In the genomic region with DNA sequence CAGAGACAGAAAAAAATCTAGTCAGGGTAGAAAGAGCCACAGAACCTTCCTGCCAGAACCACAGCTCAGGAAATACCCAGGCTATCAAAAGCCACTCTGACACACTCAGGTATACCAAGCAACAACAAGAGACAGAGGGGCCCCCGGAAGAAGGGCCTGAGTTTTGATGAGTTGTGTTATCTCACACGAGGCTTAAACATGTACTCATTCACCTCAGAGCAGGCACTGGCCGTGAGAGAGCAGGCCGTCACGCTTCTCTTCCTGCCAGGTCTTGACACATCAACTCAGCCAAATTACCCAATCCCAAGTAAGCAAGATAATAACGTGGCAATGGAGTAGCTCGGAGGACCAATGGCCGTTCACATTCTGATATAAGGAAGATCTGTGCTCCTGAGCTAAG, we compare ENCODE assay signal across 16 mouse cellular contexts. TPM values are rescaled to one million over a fixed set of nuclear protein-coding genes. Genes with fewer than 3 reads are reported as not detected.
A peak's percentile ranks its signal among the peaks of the same experiment; 100 is the strongest.
DNase-seq lines count a peak whose midpoint lies in the region; ATAC-seq and TF ChIP-seq lines count a peak whose summit lies in the region.
"Had no signal": no experiment of that assay in that cellular context is flagged by ENCODE, and none has a peak within 500 bp of the region (broad histone marks: within the 10 kb centered on the region; RNA-seq: fewer than 3 reads in every experiment).

No protein-coding gene starts in this region.

- 12% methylated on average over 8 of the region's 8 CpGs for WGBS in thymus, adult 2 months
- 76% methylated on average over 8 of the region's 8 CpGs for WGBS in forebrain, embryonic 16.5 days

- TF ChIP-seq POLR2A in thymus, adult 2 months (IDR thresholded peaks at IDR 0.05; ENCODE audit: control insufficient read depth, extremely low read depth, insufficient read depth, low read length, poor library complexity), result no peak

- no peak overlapping the region for H3K27ac ChIP-seq in thymus, adult 2 months (ENCODE audit: control insufficient read depth, insufficient read depth, low read length)
- H3K27ac ChIP-seq in forebrain, embryonic 16.5 days (ENCODE audit: low read length), result no peak overlapping the region
- H3K27ac ChIP-seq: embryonic facial prominence, embryonic 12.5 days; heart, embryonic 13.5 days; kidney, embryonic 15.5 days; left cerebral cortex, adult 2 months; limb, embryonic 12.5 days had no signal

- no peaks in the 10 kb centered on the region for H3K9me3 ChIP-seq in forebrain, embryonic 16.5 days (ENCODE audit: control insufficient read depth, low read length)
- H3K9me3 ChIP-seq: embryonic facial prominence, embryonic 12.5 days; G1E; heart, embryonic 13.5 days; kidney, embryonic 15.5 days; limb, embryonic 12.5 days had no signal

- peaks cover 15% of the 10 kb centered on the region for H3K4me1 ChIP-seq in thymus, adult 2 months (replicated peaks; ENCODE audit: control insufficient read depth, insufficient read depth, low read length)
- no peaks in the 10 kb centered on the region for H3K4me1 ChIP-seq in forebrain, embryonic 16.5 days (replicated peaks; ENCODE audit: control insufficient read depth, insufficient read depth, low read length)
- H3K4me1 ChIP-seq: embryonic facial prominence, embryonic 12.5 days; kidney, embryonic 15.5 days; limb, embryonic 12.5 days had no signal

- no peak for TF ChIP-seq CTCF in thymus, adult 2 months (IDR thresholded peaks at IDR 0.05; ENCODE audit: borderline replicate concordance, control insufficient read depth, extremely low read depth, insufficient read depth, low read length, poor library complexity)

- ATAC-seq in megakaryocyte, adult 5-6 weeks (ENCODE audit: poor library complexity, severe bottlenecking), result peak; percentile 85
- ATAC-seq in forebrain, embryonic 16.5 days, result no peak

- no peak overlapping the region for H3K9ac ChIP-seq in forebrain, embryonic 16.5 days (replicated peaks; ENCODE audit: low read depth, low read length)
- H3K9ac ChIP-seq: embryonic facial prominence, embryonic 12.5 days; heart, embryonic 13.5 days; kidney, embryonic 15.5 days; limb, embryonic 12.5 days had no signal

- H3K27me3 ChIP-seq in thymus, adult 2 months (ENCODE audit: control insufficient read depth, insufficient read depth, low read length), result no peaks in the 10 kb centered on the region
- H3K27me3 ChIP-seq in forebrain, embryonic 16.5 days (replicated peaks; ENCODE audit: control insufficient read depth, insufficient read depth, low read length), result no peaks in the 10 kb centered on the region
- H3K27me3 ChIP-seq: embryonic facial prominence, embryonic 12.5 days; heart, embryonic 13.5 days; kidney, embryonic 15.5 days; limb, embryonic 12.5 days had no signal

- DNase-seq in adrenal gland, postnatal 10 days, result peak; percentile 36
- no peak for DNase-seq in adrenal gland, postnatal 25 days
- peak; percentile 11 for DNase-seq in thymus, adult 2 months
- no peak for DNase-seq in thymus, postnatal 10 days (ENCODE audit: low spot score in 2 of 2)
- DNase-seq in thymus, postnatal 4 days, result peak; percentile 35
- DNase-seq in cerebellum, postnatal 36 days, result no peak
- DNase-seq: heart, postnatal 4 days; retina, postnatal 1 day had no signal

- H3K4me2 ChIP-seq in forebrain, embryonic 16.5 days (ENCODE audit: low read length), result no peak overlapping the region
- H3K4me2 ChIP-seq: embryonic facial prominence, embryonic 12.5 days; heart, embryonic 13.5 days; kidney, embryonic 15.5 days; limb, embryonic 12.5 days had no signal

- H3K36me3 ChIP-seq in thymus, adult 2 months (ENCODE audit: control insufficient read depth, insufficient read depth, low read length), result no peaks in the 10 kb centered on the region
- no peaks in the 10 kb centered on the region for H3K36me3 ChIP-seq in forebrain, embryonic 16.5 days (ENCODE audit: control insufficient read depth, insufficient read depth)
- H3K36me3 ChIP-seq: embryonic facial prominence, embryonic 12.5 days; G1E; heart, embryonic 13.5 days; kidney, embryonic 15.5 days; limb, embryonic 12.5 days had no signal

- no peak overlapping the region for H3K4me3 ChIP-seq in thymus, adult 2 months (ENCODE audit: control insufficient read depth, insufficient read depth, low read length)
- H3K4me3 ChIP-seq in forebrain, embryonic 16.5 days (replicated peaks; ENCODE audit: low read length), result no peak overlapping the region
- H3K4me3 ChIP-seq: embryonic facial prominence, embryonic 12.5 days; heart, embryonic 13.5 days; kidney, embryonic 15.5 days; left cerebral cortex, adult 2 months; limb, embryonic 12.5 days had no signal

RNA-seq across cellular contexts. Expression of a gene that starts 16.5 kb away (rescaled TPM):
- 1 to 10 TPM; 1.6 to 2.5 TPM for total RNA-seq in adrenal gland, postnatal 10 days (2021)
- total RNA-seq in adrenal gland, postnatal 25 days (2021), result 0.67 TPM in 1 of 2 replicates, not detected in the other
- 0.12 and 0.23 TPM in 2 replicates for polyA plus RNA-seq in thymus, adult 2 months (2012; rRNA removed)
- 0.57 TPM in 1 of 2 replicates, not detected in the other for total RNA-seq in megakaryocyte, adult 5-6 weeks (2015)
- not detected in 2 replicates for total RNA-seq in megakaryocyte, adult 5-6 weeks (2017)
- 1.0 and 1.2 TPM in 2 replicates for polyA plus RNA-seq in forebrain, embryonic 16.5 days (2015; fragmentation: Nextera tagmentation; extraction: Ambion mirVana)
- polyA plus RNA-seq: G1E had no signal

RNA-seq across cellular contexts. Expression of a gene that starts 33.4 kb away (rescaled TPM):
- 10 to 100 TPM; 12.6 to 15.8 TPM for total RNA-seq in adrenal gland, postnatal 10 days (2021)
- total RNA-seq in adrenal gland, postnatal 25 days (2021), result 13.5 and 17.8 TPM in 2 replicates
- 16.6 and 18.9 TPM in 2 replicates for polyA plus RNA-seq in thymus, adult 2 months (2012; rRNA removed)
- total RNA-seq in megakaryocyte, adult 5-6 weeks (2015), result 12.2 TPM in 2 replicates
- 18.2 and 20.9 TPM in 2 replicates for total RNA-seq in megakaryocyte, adult 5-6 weeks (2017)
- 54.4 and 56.7 TPM in 2 replicates for polyA plus RNA-seq in forebrain, embryonic 16.5 days (2015; fragmentation: Nextera tagmentation; extraction: Ambion mirVana)

RNA-seq across cellular contexts. Expression of a gene that starts 33.7 kb away (rescaled TPM):
- total RNA-seq in adrenal gland, postnatal 10 days (2021), result 10 to 100 TPM; 14.1 to 17.4 TPM
- total RNA-seq in adrenal gland, postnatal 25 days (2021), result 10.7 and 12.7 TPM in 2 replicates
- 2.5 and 3.8 TPM in 2 replicates for polyA plus RNA-seq in thymus, adult 2 months (2012; rRNA removed)
- total RNA-seq in megakaryocyte, adult 5-6 weeks (2015), result 1.6 and 7.1 TPM in 2 replicates
- 0.77 and 1.4 TPM in 2 replicates for total RNA-seq in megakaryocyte, adult 5-6 weeks (2017)
- polyA plus RNA-seq in forebrain, embryonic 16.5 days (2015; fragmentation: Nextera tagmentation; extraction: Ambion mirVana), result 40.8 and 42.8 TPM in 2 replicates

RNA-seq across cellular contexts. Expression of a gene that starts 49.7 kb away (rescaled TPM):
- total RNA-seq in adrenal gland, postnatal 10 days (2021), result 1 to 10 TPM; 2.0 to 2.2 TPM
- total RNA-seq in adrenal gland, postnatal 25 days (2021), result not detected in 2 replicates
- polyA plus RNA-seq in thymus, adult 2 months (2012; rRNA removed), result 1.2 TPM in 1 of 2 replicates, not detected in the other
- total RNA-seq in megakaryocyte, adult 5-6 weeks (2015), result not detected in 2 replicates
- total RNA-seq in megakaryocyte, adult 5-6 weeks (2017), result not detected in 2 replicates
- 1.9 and 4.0 TPM in 2 replicates for polyA plus RNA-seq in forebrain, embryonic 16.5 days (2015; fragmentation: Nextera tagmentation; extraction: Ambion mirVana)
- total RNA-seq: G1E had no signal
- polyA plus RNA-seq: G1E had no signal

Comparison
In these comparisons a context has a peak if more than half of its experiments do, and no peak if none do; other contexts are left out.
1. DNase-seq: peak in adrenal gland, postnatal 10 days (single experiment), thymus, adult 2 months (single experiment) and thymus, postnatal 4 days (single experiment); none in adrenal gland, postnatal 25 days (single experiment), thymus, postnatal 10 days (0 of 2) and cerebellum, postnatal 36 days (0 of 2).